19 mouse cellular contexts compared by ENCODE assay signal in genomic region chr19:32490976-32491375, GRCm38 (mm10). TPM values are rescaled to one million over a fixed set of nuclear protein-coding genes. Genes with fewer than 3 reads are reported as not detected.
DNase-seq lines count a peak whose midpoint lies in the region; ATAC-seq and TF ChIP-seq lines count a peak whose summit lies in the region.
"Had no signal": no experiment of that assay in that cellular context is flagged by ENCODE, and none has a peak within 500 bp of the region (broad histone marks: within the 10 kb centered on the region; RNA-seq: fewer than 3 reads in every experiment).

No protein-coding gene starts in this region.

- peak overlapping the region; percentile 18; the same call in 1 of the 2 replicates for H3K4me3 ChIP-seq in liver, postnatal 0 days (ENCODE audit: low read depth, low read length)
- H3K4me3 ChIP-seq in neural tube, embryonic 15.5 days (replicated peaks): no peak overlapping the region
- no peak overlapping the region for H3K4me3 ChIP-seq in kidney, adult 2 months (ENCODE audit: insufficient read depth, low read depth, low read length)
- H3K4me3 ChIP-seq: embryonic facial prominence, embryonic 15.5 days; forebrain, embryonic 13.5 days; heart, adult 2 months; hindbrain, embryonic 10.5 days had no signal

- peak overlapping the region; percentile 45; the same call in 1 of the 2 replicates for H3K9ac ChIP-seq in liver, postnatal 0 days (replicated peaks)
- H3K9ac ChIP-seq in neural tube, embryonic 15.5 days (replicated peaks): no peak overlapping the region
- H3K9ac ChIP-seq: embryonic facial prominence, embryonic 15.5 days; forebrain, embryonic 13.5 days had no signal

- no peak for TF ChIP-seq POLR2A in kidney, adult 2 months (IDR thresholded peaks at IDR 0.05; ENCODE audit: low read depth, low read length)

- H3K27me3 ChIP-seq in liver, postnatal 0 days (ENCODE audit: insufficient read depth, low read length): no peaks in the 10 kb centered on the region
- no peaks in the 10 kb centered on the region for H3K27me3 ChIP-seq in neural tube, embryonic 15.5 days (replicated peaks)
- no peaks in the 10 kb centered on the region for H3K27me3 ChIP-seq in kidney, adult 2 months (replicated peaks; ENCODE audit: control insufficient read depth, insufficient read depth, low read length)
- H3K27me3 ChIP-seq: embryonic facial prominence, embryonic 15.5 days; forebrain, embryonic 13.5 days had no signal

- no peak; the same call in 1 of the 2 replicates for TF ChIP-seq EP300 in liver, postnatal 0 days (IDR thresholded peaks at IDR 0.05; ENCODE audit: low read depth)

- H3K9me3 ChIP-seq in liver, postnatal 0 days (ENCODE audit: low read length): no peaks in the 10 kb centered on the region
- no peaks in the 10 kb centered on the region for H3K9me3 ChIP-seq in neural tube, embryonic 15.5 days (replicated peaks)
- H3K9me3 ChIP-seq: embryonic facial prominence, embryonic 15.5 days; forebrain, embryonic 13.5 days; hindbrain, embryonic 10.5 days had no signal

- DNase-seq in 416B (ENCODE audit: low read depth): peak; percentile 18
- DNase-seq in CD4-positive helper T cell, adult 2 months (ENCODE audit: low read depth, low spot score): peak; percentile 45
- DNase-seq in liver, postnatal 0 days: no peak
- no peak for DNase-seq in gastrocnemius, adult 8-10 months (ENCODE audit: low spot score in 2 of 2)
- no peak for DNase-seq in kidney, adult 2 months
- no peak for DNase-seq in adrenal gland, adult 8-10 months
- DNase-seq: cerebellum, postnatal 10 days; embryo, embryonic 11 days; heart, adult 2 months; left cerebral cortex, postnatal 4 days; lung, adult 18-20 months; thymus, postnatal 14 days had no signal

- WGBS in liver, postnatal 0 days (ENCODE audit: insufficient replicate concordance): 65% methylated on average over 2 of the region's 2 CpGs
- WGBS in neural tube, embryonic 15.5 days: 96% methylated on average over 2 of the region's 2 CpGs
- 76% methylated on average over 2 of the region's 2 CpGs for WGBS in kidney, adult 2 months

- no peak for TF ChIP-seq CTCF in liver, postnatal 0 days (IDR thresholded peaks at IDR 0.05; ENCODE audit: low read depth)
- no peak for TF ChIP-seq CTCF in kidney, adult 2 months (conservative IDR thresholded peaks at IDR 0.05; ENCODE audit: insufficient read depth, insufficient read length, low read depth, low read length)

- peaks cover 35% of the 10 kb centered on the region for H3K36me3 ChIP-seq in liver, postnatal 0 days (replicated peaks; ENCODE audit: insufficient read depth, low read length)
- peaks cover 9% of the 10 kb centered on the region; the same call in 1 of the 2 replicates for H3K36me3 ChIP-seq in neural tube, embryonic 15.5 days
- no peaks in the 10 kb centered on the region for H3K36me3 ChIP-seq in kidney, adult 2 months (ENCODE audit: control insufficient read depth, insufficient read depth, low read length)

- peaks cover 8% of the 10 kb centered on the region; the same call in 1 of the 2 replicates for H3K4me1 ChIP-seq in liver, postnatal 0 days (ENCODE audit: insufficient read depth)
- H3K4me1 ChIP-seq in neural tube, embryonic 15.5 days: peaks cover 25% of the 10 kb centered on the region
- H3K4me1 ChIP-seq in kidney, adult 2 months (ENCODE audit: control insufficient read depth, insufficient read depth, low read length): peaks cover 18% of the 10 kb centered on the region; the same call in 1 of the 2 replicates

- 0 out of 2 replicates have a peak overlapping the region, but pooled peaks have one; percentile 23 for H3K27ac ChIP-seq in liver, postnatal 0 days (ENCODE audit: low read depth)
- H3K27ac ChIP-seq in neural tube, embryonic 15.5 days (replicated peaks): no peak overlapping the region
- no peak overlapping the region for H3K27ac ChIP-seq in kidney, adult 2 months (ENCODE audit: insufficient read depth, low read depth, low read length)
- H3K27ac ChIP-seq: embryonic facial prominence, embryonic 15.5 days; forebrain, embryonic 13.5 days; heart, adult 2 months; hindbrain, embryonic 10.5 days; kidney, postnatal 0 days had no signal

- ATAC-seq in granulocyte monocyte progenitor cell, adult 5-6 weeks (replicated peaks; ENCODE audit: poor library complexity, severe bottlenecking): peak; percentile 46
- no peak for ATAC-seq in liver, postnatal 0 days
- ATAC-seq in neural tube, embryonic 15.5 days (ENCODE audit: low FRiP score): no peak
- ATAC-seq: forebrain, embryonic 13.5 days had no signal

- H3K4me2 ChIP-seq in liver, postnatal 0 days (ENCODE audit: low read depth, low read length): peak overlapping the region; percentile 33
- H3K4me2 ChIP-seq in neural tube, embryonic 15.5 days: no peak overlapping the region
- H3K4me2 ChIP-seq: embryonic facial prominence, embryonic 15.5 days; forebrain, embryonic 13.5 days; midbrain, embryonic 11.5 days had no signal

RNA-seq across cellular contexts. Expression of gene Minpp1, which starts 5.4 kb away (rescaled TPM):
- total RNA-seq in granulocyte monocyte progenitor cell, adult 5-6 weeks (2014; fragmentation: Nextera tagmentation): 36.3 and 45.2 TPM in 2 replicates
- total RNA-seq in granulocyte monocyte progenitor cell, adult 5-6 weeks (2017): 37.9 and 49.9 TPM in 2 replicates
- polyA plus RNA-seq in liver, postnatal 0 days (2015; fragmentation: Nextera tagmentation; extraction: Ambion mirVana): 63.7 and 71.9 TPM in 2 replicates
- 10 to 100 TPM; 14.1 to 16.8 (median 16.1) TPM for total RNA-seq in gastrocnemius, adult 8-10 months (2022)
- 58.4 and 62.0 TPM in 2 replicates for polyA plus RNA-seq in neural tube, embryonic 15.5 days (2015; fragmentation: Nextera tagmentation; extraction: Ambion mirVana)
- polyA plus RNA-seq in kidney, adult 2 months (2012; rRNA removed): 38.2 and 60.2 TPM in 2 replicates
- 10 to 100 TPM; 36.3 to 47.2 (median 39.0) TPM for total RNA-seq in adrenal gland, adult 8-10 months (2022)

RNA-seq across cellular contexts. Expression of gene Rpl9-ps6, which starts 24.6 kb away (rescaled TPM):
- total RNA-seq in granulocyte monocyte progenitor cell, adult 5-6 weeks (2014; fragmentation: Nextera tagmentation): 146 and 204 TPM in 2 replicates
- total RNA-seq in granulocyte monocyte progenitor cell, adult 5-6 weeks (2017): 105 and 159 TPM in 2 replicates
- polyA plus RNA-seq in liver, postnatal 0 days (2015; fragmentation: Nextera tagmentation; extraction: Ambion mirVana): 73.3 and 76.3 TPM in 2 replicates
- 10 to 100 TPM; 11.4 to 23.0 (median 13.8) TPM for total RNA-seq in gastrocnemius, adult 8-10 months (2022)
- 49.6 and 63.2 TPM in 2 replicates for polyA plus RNA-seq in neural tube, embryonic 15.5 days (2015; fragmentation: Nextera tagmentation; extraction: Ambion mirVana)
- polyA plus RNA-seq in kidney, adult 2 months (2012; rRNA removed): 8.3 and 9.4 TPM in 2 replicates
- total RNA-seq in adrenal gland, adult 8-10 months (2022): 10 to 100 TPM; 44.4 to 58.7 (median 53.0) TPM

Comparison
In these comparisons a context has a peak if more than half of its experiments do, and no peak if none do; other contexts are left out.
1. DNase-seq: peak in 416B (single experiment) and CD4-positive helper T cell, adult 2 months (single experiment); none in liver, postnatal 0 days (single experiment), gastrocnemius, adult 8-10 months (0 of 2), kidney, adult 2 months (single experiment) and adrenal gland, adult 8-10 months (single experiment).